Mouse (Mus musculus): ENCODE results near the gene Psmb3.
"Not testable (repeated sequence)": the region's sequence is repeated elsewhere in the genome, so short reads cannot be mapped to it uniquely, and the experiment has no call there.

Gene Psmb3

DNA sequence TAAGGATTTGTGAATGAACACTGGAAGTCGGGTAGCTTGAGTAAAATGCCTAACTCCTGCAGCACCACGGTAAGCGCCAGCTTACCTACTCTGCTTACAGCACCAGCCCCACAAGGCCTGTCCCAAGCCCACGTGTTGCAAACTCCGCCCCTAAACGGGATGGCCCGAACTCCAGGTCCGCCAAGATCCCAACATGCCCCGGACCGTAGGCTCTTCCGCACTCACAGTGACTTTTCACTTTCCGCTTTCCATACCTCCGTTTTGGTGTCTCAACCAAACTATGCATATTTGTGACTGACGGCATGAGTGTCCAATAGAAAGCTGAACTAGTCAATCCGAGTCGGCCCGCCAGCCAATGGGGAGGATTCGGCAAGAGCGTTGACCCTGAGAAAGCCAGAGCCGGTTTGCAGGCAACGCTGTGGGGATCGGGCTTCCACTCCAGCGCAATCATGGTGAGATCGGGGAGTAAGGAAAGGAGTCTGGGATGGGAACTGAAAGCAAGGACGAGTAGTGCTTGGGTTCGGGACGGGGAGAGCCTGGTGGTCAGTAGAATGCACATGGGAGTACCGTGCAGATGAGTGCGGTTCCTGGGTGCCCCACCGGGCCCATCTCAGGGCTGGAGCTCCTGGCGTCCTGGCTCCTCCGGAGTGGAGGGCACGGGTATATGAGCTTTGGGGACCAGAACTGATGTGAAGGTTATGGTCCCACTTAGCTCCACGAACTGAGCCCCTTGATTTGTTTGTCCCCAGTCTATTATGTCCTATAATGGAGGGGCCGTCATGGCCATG lies at the start of gene Psmb3:
TSS of gene Psmb3 (plus strand) at position 361 of the 788 bp plus-strand sequence.
- peak; percentile 98 for DNase-seq (ENCODE audit: low spot score)

DNA sequence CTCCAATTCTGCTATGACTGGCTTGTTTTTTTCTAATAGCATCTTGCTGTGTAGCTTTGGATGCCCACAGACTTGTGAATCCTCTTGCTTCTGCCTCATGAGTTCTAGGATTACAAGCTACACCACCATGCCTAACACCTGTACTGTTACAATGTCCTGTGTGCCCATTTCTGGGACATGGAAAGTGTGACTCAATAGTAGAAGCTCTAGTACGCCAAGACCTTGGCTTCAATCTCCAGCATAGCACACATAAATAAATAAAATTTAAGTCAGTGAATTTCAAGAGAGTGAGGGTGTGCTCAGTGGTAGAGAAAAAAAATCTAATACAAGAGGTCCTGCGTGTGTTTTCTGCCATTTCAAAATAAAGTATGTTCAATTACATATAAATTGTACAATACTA lies 49.0 kb upstream of the Psmb3 start:
- DNase-seq (ENCODE audit: low spot score), result no peak

- DNase-seq (ENCODE audit: low spot score), result no peak
Observed at GRCm38 (mm10) chr11:97656269-97656971, 46.8 kb upstream of the Psmb3 start.

DNA sequence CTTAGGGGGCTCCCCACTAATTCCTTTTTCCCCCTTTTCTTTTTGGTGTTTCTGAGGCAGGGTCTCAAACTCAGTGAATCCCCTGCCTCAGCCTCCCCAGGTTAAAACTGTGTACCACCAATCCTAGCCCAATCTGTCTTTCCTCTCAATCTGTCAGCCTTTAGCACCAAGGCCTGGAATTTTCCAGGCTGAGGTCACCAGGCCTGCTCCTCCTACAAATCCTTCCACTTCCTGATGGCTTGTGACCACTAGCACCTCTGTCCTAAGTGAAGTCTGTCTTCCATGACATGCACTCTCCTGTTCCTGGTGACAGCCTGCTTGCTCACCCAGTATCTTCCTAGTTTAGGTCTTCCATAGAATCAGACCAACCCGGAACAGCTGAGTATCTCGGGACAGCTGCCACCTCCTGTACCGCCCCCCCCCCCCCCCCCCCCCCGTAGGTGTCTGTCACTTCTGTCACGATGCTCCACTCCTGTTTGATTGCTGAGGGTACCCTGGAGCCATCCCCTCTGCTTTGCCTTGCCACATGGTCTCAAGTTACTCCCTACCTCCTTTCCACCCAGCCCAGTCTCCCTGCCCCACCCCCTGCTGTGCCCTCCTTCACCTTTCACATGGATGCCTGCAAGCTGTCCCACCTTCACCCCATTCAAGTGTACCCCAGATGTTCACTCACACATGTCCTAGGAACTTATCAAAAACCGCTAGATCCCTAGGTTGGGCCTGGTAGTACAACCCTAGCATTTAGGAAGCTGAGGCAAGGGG lies 45.8 kb upstream of the Psmb3 start:
- no peak for DNase-seq (ENCODE audit: low spot score)

- DNase-seq (ENCODE audit: low spot score), result not testable (repeated sequence)
Observed at GRCm38 (mm10) chr11:97657967-97658366, 45.2 kb upstream of the Psmb3 start.

- no peak for DNase-seq (ENCODE audit: low spot score)
Observed at GRCm38 (mm10) chr11:97658751-97659266, 44.4 kb upstream of the Psmb3 start.

- no peak for DNase-seq (ENCODE audit: low spot score)
Observed at GRCm38 (mm10) chr11:97659267-97659989, 43.8 kb upstream of the Psmb3 start.

GRCm38 (mm10) chr11:97659990-97660714 lies 43.0 kb upstream of the Psmb3 start:
- DNase-seq (ENCODE audit: low spot score), result peak; percentile 63

- no peak for DNase-seq (ENCODE audit: low spot score)
Observed at GRCm38 (mm10) chr11:97660734-97661647, 42.2 kb upstream of the Psmb3 start.

- DNase-seq (ENCODE audit: low spot score), result peak; percentile 66
Observed at GRCm38 (mm10) chr11:97661648-97662133, 41.5 kb upstream of the Psmb3 start.

DNA sequence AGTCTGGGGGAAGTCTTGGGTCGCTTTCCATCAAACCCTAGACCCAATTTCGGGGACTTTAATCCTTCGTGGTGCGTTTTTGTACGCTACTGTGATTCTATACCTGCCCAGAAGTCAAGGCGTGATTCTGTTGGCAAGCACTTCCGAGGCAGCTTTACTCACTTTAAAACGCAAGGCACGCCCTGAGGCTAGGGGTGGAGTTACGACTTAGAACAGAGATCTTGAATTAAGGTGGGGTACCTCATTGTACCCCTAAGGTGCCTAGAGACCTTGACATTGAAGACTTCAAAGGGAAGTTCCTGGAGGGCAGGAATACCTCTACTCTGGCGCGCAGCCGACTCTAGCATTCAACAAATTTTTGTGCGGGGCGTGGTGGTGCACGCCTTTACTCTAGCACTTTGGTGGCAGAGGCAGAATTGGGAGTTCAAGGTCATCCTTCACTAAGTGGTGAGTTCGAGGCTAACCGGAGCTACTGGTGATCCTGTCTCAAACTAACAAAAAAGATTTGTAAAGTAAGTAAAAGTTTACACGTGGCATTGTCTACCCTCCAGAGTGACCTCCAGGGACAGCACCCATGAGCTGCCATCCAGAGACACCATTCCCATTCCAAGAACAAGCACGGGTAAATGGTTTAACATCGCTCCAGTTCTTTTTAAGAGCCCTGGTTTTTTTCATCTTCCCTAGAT lies 40.8 kb upstream of the Psmb3 start:
- DNase-seq (ENCODE audit: low spot score), result no peak

GRCm38 (mm10) chr11:97662893-97663527 lies 40.2 kb upstream of the Psmb3 start, which contains the start of gene Mllt6:
Gene Mllt6, plus strand, starts transcription at chr11:97663414.
- DNase-seq (ENCODE audit: low spot score), result peak; percentile 62

DNA sequence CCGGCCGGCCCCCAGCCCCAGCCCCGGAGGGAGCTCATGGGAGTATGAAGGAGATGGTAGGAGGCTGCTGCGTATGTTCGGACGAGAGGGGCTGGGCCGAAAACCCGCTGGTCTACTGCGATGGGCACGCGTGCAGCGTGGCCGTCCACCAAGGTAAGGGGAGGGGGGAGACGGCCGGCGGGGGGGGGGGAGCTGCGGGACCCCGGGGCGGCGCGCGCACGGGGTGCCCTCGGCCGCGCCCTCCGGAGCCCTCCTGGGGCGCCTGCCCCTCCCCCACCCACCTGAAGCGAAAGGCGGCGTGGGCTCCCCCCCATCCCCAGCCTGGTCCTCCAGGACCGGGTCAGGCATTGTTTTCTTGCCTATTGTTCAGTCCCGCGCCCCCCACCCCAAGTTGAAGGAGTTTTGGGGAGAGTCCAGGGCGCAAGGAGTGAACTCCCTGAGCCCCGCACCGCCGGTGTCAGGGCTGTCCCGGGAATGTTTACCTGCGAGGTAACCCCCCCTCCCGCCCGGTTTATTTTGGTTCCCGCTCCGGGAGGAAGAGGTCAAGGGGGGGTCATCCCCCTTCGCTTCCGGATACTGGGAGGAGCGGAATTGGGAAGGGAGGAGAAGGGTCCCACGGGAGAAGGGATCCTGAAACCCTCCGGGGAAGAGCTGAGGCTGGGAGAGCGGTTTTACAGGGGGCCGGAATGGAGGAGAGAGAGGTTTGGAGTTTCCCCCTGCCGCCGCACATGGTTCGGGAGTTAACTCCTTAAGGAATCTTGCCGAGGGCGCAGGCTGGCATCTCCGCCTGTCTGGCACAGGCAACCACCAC lies 39.5 kb upstream of the Psmb3 start:
- DNase-seq (ENCODE audit: low spot score), result no peak

GRCm38 (mm10) chr11:97664339-97664665 lies 38.9 kb upstream of the Psmb3 start:
- no peak for DNase-seq (ENCODE audit: low spot score)

GRCm38 (mm10) chr11:97664771-97665240 lies 38.4 kb upstream of the Psmb3 start:
- no peak for DNase-seq (ENCODE audit: low spot score)

DNA sequence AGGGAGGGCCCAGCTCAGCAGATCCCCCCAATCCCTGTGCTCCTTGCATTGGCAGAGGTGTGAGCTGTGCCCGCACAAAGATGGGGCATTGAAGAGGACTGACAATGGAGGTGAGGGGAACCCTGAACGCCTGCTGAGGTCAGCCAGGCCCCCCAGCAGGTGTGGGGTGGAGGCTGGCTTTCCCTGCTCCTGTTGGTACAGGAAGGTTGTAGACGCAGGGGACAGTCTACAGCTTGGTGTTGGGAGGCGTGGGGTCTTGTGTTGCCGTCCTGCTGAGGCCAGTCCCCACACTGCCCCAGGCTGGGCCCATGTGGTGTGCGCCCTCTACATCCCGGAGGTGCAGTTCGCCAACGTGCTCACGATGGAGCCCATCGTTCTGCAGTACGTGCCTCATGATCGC lies 37.8 kb upstream of the Psmb3 start:
- DNase-seq (ENCODE audit: low spot score), result no peak

DNA sequence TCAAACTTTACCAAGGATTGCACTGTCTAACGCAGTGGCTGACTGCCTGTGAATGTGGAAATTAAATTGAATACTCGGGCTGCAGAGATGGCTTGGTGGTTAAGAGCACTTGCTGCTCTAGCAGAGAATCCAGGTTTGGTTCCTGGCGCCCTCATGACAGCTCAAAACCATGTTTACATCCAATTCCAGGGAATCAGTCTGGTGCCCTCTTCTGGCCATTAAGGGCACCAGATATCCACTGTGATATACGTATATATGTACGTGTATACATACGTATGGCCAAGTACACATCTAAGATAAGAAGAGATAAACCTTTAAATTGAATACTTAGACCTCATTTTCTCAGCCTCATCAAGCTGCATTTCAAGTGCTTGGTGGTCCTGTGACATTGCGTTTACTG lies 37.0 kb upstream of the Psmb3 start:
- DNase-seq (ENCODE audit: low spot score), result no peak

- DNase-seq (ENCODE audit: low spot score), result no peak
Observed at GRCm38 (mm10) chr11:97666794-97667193, 36.4 kb upstream of the Psmb3 start.

Data from ovary, adult 18-20 months (tissue).